Mouse (Mus musculus): ENCODE data around the gene Adgrg3. TPM values are rescaled to one million over a fixed set of nuclear protein-coding genes. Genes with fewer than 3 reads are reported as not detected.
A peak's percentile ranks its signal among the peaks of the same experiment; 100 is the strongest.

Gene Adgrg3
- polyA plus RNA-seq, 1 experiment: 9.1 TPM

GRCm38 (mm10) chr8:94980976-94981375 is 36.5 kb upstream of the Adgrg3 start:
- H3K4me2 ChIP-seq (ENCODE audit: low read depth): no peak overlapping the region
- TF ChIP-seq USF1 (IDR thresholded peaks at IDR 0.05; ENCODE audit: low read depth) (no peak), MYOG (IDR thresholded peaks at IDR 0.05; ENCODE audit: control insufficient read depth in 1 of 3, insufficient read depth in 1 of 3, insufficient read length in 2 of 3, low read depth in 2 of 3) (no peak), REST (IDR thresholded peaks at IDR 0.05; ENCODE audit: insufficient read depth, insufficient read length) (no peak), TCF12 (IDR thresholded peaks at IDR 0.05; ENCODE audit: insufficient read depth, poor library complexity, severe bottlenecking) (no peak), POLR2A (IDR thresholded peaks at IDR 0.05; ENCODE audit: insufficient read length, low read depth) (no peak), E2F4 (IDR thresholded peaks at IDR 0.05; ENCODE audit: insufficient read depth) (no peak), CEBPB (IDR thresholded peaks at IDR 0.05; ENCODE audit: insufficient read depth, poor library complexity, severe bottlenecking) (no peak), TCF3 (IDR thresholded peaks at IDR 0.05; ENCODE audit: insufficient read length, low read depth) (no peak), MAX (IDR thresholded peaks at IDR 0.05; ENCODE audit: low read depth) (no peak), POLR2AphosphoS2 (IDR thresholded peaks at IDR 0.05; ENCODE audit: insufficient read length, low read depth) (no peak), SRF (IDR thresholded peaks at IDR 0.05; ENCODE audit: control insufficient read depth, insufficient read length, low read depth) (no peak), MYOD1 (IDR thresholded peaks at IDR 0.05; ENCODE audit: control insufficient read depth in 1 of 3, insufficient read length in 2 of 3, low read depth in 2 of 3) (no peak)
- no peak overlapping the region for H3ac ChIP-seq (ENCODE audit: control insufficient read depth, insufficient read length)
- H3K27me3 ChIP-seq (ENCODE audit: control insufficient read depth, insufficient read depth, insufficient read length): no peaks in the 10 kb centered on the region
- H3K4me3 ChIP-seq: no peak overlapping the region
- H3K36me3 ChIP-seq (ENCODE audit: control insufficient read depth, insufficient read depth): no peaks in the 10 kb centered on the region
- no peaks in the 10 kb centered on the region for H3K79me2 ChIP-seq (ENCODE audit: control insufficient read depth, insufficient read depth)

- Histone ChIP-seq H3K4me2 (ENCODE audit: low read depth) (no peak overlapping the region), H3K4me3 (no peak overlapping the region), H3K27me3 (ENCODE audit: control insufficient read depth, insufficient read depth, insufficient read length) (no peaks in the 10 kb centered on the region), H3K36me3 (ENCODE audit: control insufficient read depth, insufficient read depth) (no peaks in the 10 kb centered on the region), H3K79me2 (ENCODE audit: control insufficient read depth, insufficient read depth) (no peaks in the 10 kb centered on the region), H3ac (ENCODE audit: control insufficient read depth, insufficient read length) (no peak overlapping the region)
- TF ChIP-seq MYOG (IDR thresholded peaks at IDR 0.05; ENCODE audit: control insufficient read depth in 1 of 3, insufficient read depth in 1 of 3, insufficient read length in 2 of 3, low read depth in 2 of 3) (no peak), CEBPB (IDR thresholded peaks at IDR 0.05; ENCODE audit: insufficient read depth, poor library complexity, severe bottlenecking) (no peak), POLR2AphosphoS2 (IDR thresholded peaks at IDR 0.05; ENCODE audit: insufficient read length, low read depth) (no peak), MAX (IDR thresholded peaks at IDR 0.05; ENCODE audit: low read depth) (no peak), MYOD1 (IDR thresholded peaks at IDR 0.05; ENCODE audit: control insufficient read depth in 1 of 3, insufficient read length in 2 of 3, low read depth in 2 of 3) (no peak), SRF (IDR thresholded peaks at IDR 0.05; ENCODE audit: control insufficient read depth, insufficient read length, low read depth) (no peak), USF1 (IDR thresholded peaks at IDR 0.05; ENCODE audit: low read depth) (no peak), E2F4 (IDR thresholded peaks at IDR 0.05; ENCODE audit: insufficient read depth) (no peak), TCF3 (IDR thresholded peaks at IDR 0.05; ENCODE audit: insufficient read length, low read depth) (no peak), REST (IDR thresholded peaks at IDR 0.05; ENCODE audit: insufficient read depth, insufficient read length) (no peak), POLR2A (IDR thresholded peaks at IDR 0.05; ENCODE audit: insufficient read length, low read depth) (no peak)
Measured at GRCm38 (mm10) chr8:94981848-94982247, 35.6 kb upstream of the Adgrg3 start.

- no peaks in the 10 kb centered on the region for H3K79me2 ChIP-seq (ENCODE audit: control insufficient read depth, insufficient read depth)
- no peak overlapping the region for H3K4me2 ChIP-seq (ENCODE audit: low read depth)
- TF ChIP-seq TCF3 (IDR thresholded peaks at IDR 0.05; ENCODE audit: insufficient read length, low read depth) (no peak), SRF (IDR thresholded peaks at IDR 0.05; ENCODE audit: control insufficient read depth, insufficient read length, low read depth) (no peak), USF1 (IDR thresholded peaks at IDR 0.05; ENCODE audit: low read depth) (no peak), MAX (IDR thresholded peaks at IDR 0.05; ENCODE audit: low read depth) (no peak), MYOD1 (IDR thresholded peaks at IDR 0.05; ENCODE audit: control insufficient read depth in 1 of 3, insufficient read length in 2 of 3, low read depth in 2 of 3) (no peak), POLR2A (IDR thresholded peaks at IDR 0.05; ENCODE audit: insufficient read length, low read depth) (no peak), REST (IDR thresholded peaks at IDR 0.05; ENCODE audit: insufficient read depth, insufficient read length) (no peak), TCF12 (IDR thresholded peaks at IDR 0.05; ENCODE audit: insufficient read depth, poor library complexity, severe bottlenecking) (no peak), CEBPB (IDR thresholded peaks at IDR 0.05; ENCODE audit: insufficient read depth, poor library complexity, severe bottlenecking) (no peak), E2F4 (IDR thresholded peaks at IDR 0.05; ENCODE audit: insufficient read depth) (no peak), POLR2AphosphoS2 (IDR thresholded peaks at IDR 0.05; ENCODE audit: insufficient read length, low read depth) (no peak), MYOG (IDR thresholded peaks at IDR 0.05; ENCODE audit: control insufficient read depth in 1 of 3, insufficient read depth in 1 of 3, insufficient read length in 2 of 3, low read depth in 2 of 3) (no peak)
- no peaks in the 10 kb centered on the region for H3K36me3 ChIP-seq (ENCODE audit: control insufficient read depth, insufficient read depth)
- H3K4me3 ChIP-seq: no peak overlapping the region
- no peaks in the 10 kb centered on the region for H3K27me3 ChIP-seq (ENCODE audit: control insufficient read depth, insufficient read depth, insufficient read length)
- no peak overlapping the region for H3ac ChIP-seq (ENCODE audit: control insufficient read depth, insufficient read length)
Measured at GRCm38 (mm10) chr8:94983146-94983545, 34.3 kb upstream of the Adgrg3 start.

GRCm38 (mm10) chr8:94983881-94984516 is 33.5 kb upstream of the Adgrg3 start:
- TF ChIP-seq MYOD1 (IDR thresholded peaks at IDR 0.05; ENCODE audit: control insufficient read depth in 1 of 3, insufficient read length in 2 of 3, low read depth in 2 of 3) (no peak), MYOG (IDR thresholded peaks at IDR 0.05; ENCODE audit: control insufficient read depth in 1 of 3, insufficient read depth in 1 of 3, insufficient read length in 2 of 3, low read depth in 2 of 3) (no peak), CEBPB (IDR thresholded peaks at IDR 0.05; ENCODE audit: insufficient read depth, poor library complexity, severe bottlenecking) (no peak), TCF3 (IDR thresholded peaks at IDR 0.05; ENCODE audit: insufficient read length, low read depth) (no peak), SRF (IDR thresholded peaks at IDR 0.05; ENCODE audit: control insufficient read depth, insufficient read length, low read depth) (no peak), E2F4 (IDR thresholded peaks at IDR 0.05; ENCODE audit: insufficient read depth) (no peak), USF1 (IDR thresholded peaks at IDR 0.05; ENCODE audit: low read depth) (no peak), POLR2A (IDR thresholded peaks at IDR 0.05; ENCODE audit: insufficient read length, low read depth) (no peak), TCF12 (IDR thresholded peaks at IDR 0.05; ENCODE audit: insufficient read depth, poor library complexity, severe bottlenecking) (no peak)
- no peaks in the 10 kb centered on the region for H3K36me3 ChIP-seq (ENCODE audit: control insufficient read depth, insufficient read depth)
- H3K27me3 ChIP-seq (ENCODE audit: control insufficient read depth, insufficient read depth, insufficient read length): no peaks in the 10 kb centered on the region
- peak overlapping the region; percentile 73 for H3K4me2 ChIP-seq (ENCODE audit: low read depth)
- no peaks in the 10 kb centered on the region for H3K79me2 ChIP-seq (ENCODE audit: control insufficient read depth, insufficient read depth)
- H3K4me3 ChIP-seq: peak overlapping the region; percentile 8
- no peak overlapping the region for H3ac ChIP-seq (ENCODE audit: control insufficient read depth, insufficient read length)

All from myocyte (in vitro differentiated cells).